Mouse (Mus musculus): ENCODE data around the gene Rcn1.

Rcn1 gene

DNA sequence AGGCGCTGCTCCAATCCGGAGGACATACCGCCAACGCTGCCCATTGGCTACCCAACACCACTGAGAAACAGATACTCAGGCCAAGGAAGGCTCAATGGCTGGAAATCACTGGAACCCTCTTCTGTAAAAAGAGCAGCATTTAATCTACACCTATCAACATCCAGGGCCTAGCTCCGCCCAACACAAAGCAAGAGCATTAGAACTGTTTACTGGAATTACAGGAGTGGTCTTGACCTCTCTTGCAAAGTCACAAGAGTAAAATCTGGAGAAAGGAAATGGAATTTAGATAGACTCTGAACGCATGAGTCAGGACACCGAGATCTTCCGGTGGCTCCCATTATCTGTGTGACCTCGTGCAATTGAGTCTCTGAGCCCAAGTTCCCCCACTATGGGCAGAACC, 3.1 kb downstream of the Rcn1 start:
- WGBS: 97% methylated on average over 9 of the region's 9 CpGs

GRCm38 (mm10) chr2:105394375-105394774, 4.7 kb downstream of the Rcn1 start:
- 89% methylated on average over 4 of the region's 4 CpGs for WGBS

GRCm38 (mm10) chr2:105392514-105392913, 6.6 kb downstream of the Rcn1 start:
- WGBS: 78% methylated on average over 2 of the region's 2 CpGs

GRCm38 (mm10) chr2:105391414-105391784, 7.7 kb downstream of the Rcn1 start:
- 93% methylated on average over 4 of the region's 4 CpGs for WGBS

- 90% methylated on average over 6 of the region's 6 CpGs for WGBS
Measured at GRCm38 (mm10) chr2:105390653-105391413, 8.3 kb downstream of the Rcn1 start.

DNA sequence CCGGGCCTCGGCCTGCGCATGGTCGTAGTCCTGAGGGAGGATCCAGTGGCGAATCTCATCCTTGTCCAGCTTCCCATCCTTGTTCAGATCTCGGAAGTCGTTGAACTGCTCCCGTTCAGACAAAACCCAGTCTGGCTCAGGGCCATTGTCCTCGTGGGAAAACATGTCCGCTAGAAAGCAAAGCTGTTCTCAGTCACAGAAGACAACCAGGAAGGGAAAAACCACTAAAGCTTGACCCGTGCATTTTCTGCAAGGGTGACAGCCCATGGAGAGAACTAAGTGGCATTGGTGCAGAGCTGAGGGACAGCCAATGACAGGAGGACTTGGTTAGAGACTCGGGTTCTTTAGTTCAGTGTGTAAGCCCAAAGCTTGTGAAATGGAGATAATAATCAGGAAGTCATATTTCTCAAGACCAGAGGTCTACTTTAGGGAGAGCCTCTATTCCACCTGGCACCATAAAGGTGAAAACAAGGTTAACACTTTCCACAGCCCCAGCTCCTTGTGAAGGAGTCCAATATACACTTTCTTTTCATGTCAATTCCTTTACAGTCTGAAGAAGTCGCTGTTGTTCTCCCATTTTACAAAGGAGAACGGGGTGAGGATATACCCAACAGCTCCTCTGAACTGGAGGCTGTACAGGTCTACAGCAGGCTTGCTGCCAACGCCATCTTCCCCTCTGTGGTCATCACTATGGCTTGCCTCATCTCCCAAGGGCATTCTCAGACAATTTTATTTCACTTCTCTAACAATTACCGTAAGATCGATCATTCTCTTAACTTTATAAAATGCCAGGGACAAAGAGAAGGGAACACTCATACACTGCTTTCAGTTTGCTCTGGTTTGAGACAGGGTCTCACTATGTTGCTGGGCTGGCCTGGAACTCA, 9.9 kb downstream of the Rcn1 start:
- WGBS: 85% methylated on average over 17 of the region's 17 CpGs

- 90% methylated on average over 4 of the region's 4 CpGs for WGBS
Measured at GRCm38 (mm10) chr2:105386418-105386817, 12.7 kb downstream of the Rcn1 start.

- 89% methylated on average over 3 of the region's 3 CpGs for WGBS
Measured at GRCm38 (mm10) chr2:105384998-105385397, 14.1 kb downstream of the Rcn1 start.

DNA sequence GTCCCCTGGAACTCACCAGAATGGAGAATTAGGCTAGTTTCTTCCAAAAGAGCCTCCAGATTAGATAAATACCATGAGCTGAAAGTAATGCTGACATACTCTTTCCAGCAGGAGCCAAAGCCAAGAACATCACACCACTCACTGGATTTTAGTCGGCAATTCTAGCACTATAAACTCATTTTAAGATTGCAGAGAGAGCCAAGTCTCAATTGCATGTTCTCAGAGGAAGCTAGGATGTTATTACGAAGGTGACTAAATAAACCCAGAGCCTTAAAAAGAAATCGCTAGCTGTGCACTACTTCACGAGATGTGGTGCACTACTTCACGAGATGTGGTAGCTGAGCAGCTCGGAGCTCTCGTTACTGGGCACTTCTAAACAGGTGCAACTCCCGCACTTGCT, 16.1 kb downstream of the Rcn1 start:
- 53% methylated on average over 8 of the region's 8 CpGs for WGBS

DNA sequence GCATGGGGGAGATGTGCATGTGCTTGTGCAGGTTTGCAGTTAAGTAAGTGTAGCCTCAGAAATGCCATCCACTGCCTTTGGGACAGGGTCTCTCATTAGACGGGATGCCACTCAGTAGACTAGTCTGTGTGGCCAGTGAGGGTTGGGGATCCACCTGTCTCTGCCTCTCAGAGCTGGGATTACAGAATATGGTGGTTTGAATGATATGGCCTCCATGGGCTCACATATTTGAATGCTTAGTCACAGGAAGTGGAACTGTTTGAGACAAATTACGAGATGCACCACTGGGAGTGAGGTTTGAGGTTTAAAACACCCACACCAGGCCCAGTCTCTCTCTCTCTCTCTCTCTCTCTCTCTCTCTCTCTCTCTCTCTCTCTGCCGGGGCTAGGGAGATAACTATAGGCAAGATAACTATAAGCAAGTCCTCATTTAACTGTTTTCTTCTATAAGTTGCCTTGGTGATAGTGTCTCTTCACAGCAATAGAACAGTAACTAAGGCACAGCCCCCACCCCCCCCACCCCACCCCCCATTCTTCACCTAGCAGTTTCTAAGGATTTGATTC, 18.3 kb downstream of the Rcn1 start:
- 77% methylated on average over 3 of the region's 3 CpGs for WGBS

GRCm38 (mm10) chr2:105379682-105380081, 19.4 kb downstream of the Rcn1 start:
- WGBS: 85% methylated on average over 1 of the region's 1 CpGs

DNA sequence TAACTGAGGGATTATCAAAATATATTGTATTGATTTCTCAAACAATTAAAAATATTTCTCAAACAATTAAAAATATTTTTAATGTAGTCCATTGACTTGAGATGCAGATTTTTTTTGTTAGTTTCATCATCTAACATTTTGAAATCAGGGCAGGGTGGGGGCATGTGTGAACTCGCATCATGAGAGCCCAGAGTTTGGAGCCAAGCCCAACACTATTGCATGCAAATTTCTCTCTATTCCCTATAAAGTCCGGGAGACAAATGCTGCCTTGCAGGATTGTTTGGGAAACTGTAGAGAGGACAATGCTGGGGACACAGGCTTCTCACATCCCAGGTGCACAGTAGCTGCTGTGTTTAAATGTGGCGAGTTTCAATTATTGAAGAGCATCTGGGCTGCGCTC, 23.4 kb downstream of the Rcn1 start:
- 66% methylated on average over 4 of the region's 4 CpGs for WGBS

- 94% methylated on average over 7 of the region's 7 CpGs for WGBS
Measured at GRCm38 (mm10) chr2:105375261-105375660, 23.9 kb downstream of the Rcn1 start.

DNA sequence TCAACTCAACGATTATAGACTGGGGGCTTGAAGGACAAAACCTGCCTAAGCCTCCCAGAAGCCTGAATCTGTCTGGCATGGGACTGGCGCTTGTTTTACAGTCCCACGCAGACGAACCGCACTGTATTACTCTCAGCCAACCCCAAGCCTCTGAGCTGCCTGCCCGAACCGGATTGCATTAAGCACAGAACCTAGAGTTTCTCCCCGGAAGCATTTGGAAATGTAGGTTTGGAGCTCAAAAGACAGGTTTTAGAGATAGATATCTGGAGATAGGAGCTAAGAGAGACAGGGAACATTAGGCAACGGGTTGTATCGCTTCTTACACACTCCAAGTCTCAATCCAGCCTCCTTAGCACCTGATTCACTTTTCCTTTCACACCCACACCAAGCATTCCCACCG, 25.5 kb downstream of the Rcn1 start:
- 86% methylated on average over 11 of the region's 11 CpGs for WGBS

DNA sequence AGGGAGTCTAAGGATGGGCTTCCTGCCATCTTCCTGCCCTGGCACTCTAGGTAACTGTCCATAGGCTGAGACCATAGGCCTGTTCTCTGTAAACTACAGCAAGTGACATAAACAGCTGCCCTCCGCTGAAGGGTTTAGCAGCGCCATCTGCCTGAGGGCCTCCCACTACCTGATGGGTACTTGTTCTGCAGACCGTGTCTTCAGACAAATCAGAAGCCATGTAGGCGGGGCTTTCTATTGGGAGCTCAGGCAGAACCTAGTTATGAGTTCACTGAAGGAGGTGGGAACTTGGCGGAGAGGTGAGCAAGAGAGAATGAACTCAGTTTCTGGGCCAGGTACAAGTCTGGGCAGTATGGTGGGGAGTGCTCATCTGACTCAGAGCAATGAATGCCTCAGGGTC, 26.4 kb downstream of the Rcn1 start:
- WGBS: 84% methylated on average over 5 of the region's 5 CpGs

GRCm38 (mm10) chr2:105372156-105372555, 27.0 kb downstream of the Rcn1 start:
- 95% methylated on average over 6 of the region's 6 CpGs for WGBS

GRCm38 (mm10) chr2:105370698-105371097, 28.4 kb downstream of the Rcn1 start:
- WGBS: 18% methylated on average over 14 of the region's 14 CpGs

DNA sequence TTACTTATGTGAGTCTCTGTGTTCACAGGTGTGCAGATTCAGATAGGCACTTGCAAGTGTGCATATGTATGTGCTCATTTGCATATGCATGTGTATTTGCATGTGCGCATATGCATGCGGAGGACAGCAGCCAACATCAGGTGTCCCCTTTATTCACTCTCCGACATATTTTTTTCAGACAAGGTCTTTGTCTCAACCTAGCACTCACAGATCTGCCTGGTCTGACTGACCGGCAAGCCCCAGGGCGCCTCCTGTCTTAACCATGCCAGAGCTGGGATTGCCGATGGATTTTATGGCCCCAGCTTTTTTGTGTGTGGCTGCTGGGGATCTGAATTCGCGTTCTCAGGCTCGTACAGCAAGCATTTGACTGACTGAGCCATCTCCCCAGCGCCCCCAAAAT, 28.9 kb downstream of the Rcn1 start:
- WGBS: 18% methylated on average over 10 of the region's 10 CpGs

DNA sequence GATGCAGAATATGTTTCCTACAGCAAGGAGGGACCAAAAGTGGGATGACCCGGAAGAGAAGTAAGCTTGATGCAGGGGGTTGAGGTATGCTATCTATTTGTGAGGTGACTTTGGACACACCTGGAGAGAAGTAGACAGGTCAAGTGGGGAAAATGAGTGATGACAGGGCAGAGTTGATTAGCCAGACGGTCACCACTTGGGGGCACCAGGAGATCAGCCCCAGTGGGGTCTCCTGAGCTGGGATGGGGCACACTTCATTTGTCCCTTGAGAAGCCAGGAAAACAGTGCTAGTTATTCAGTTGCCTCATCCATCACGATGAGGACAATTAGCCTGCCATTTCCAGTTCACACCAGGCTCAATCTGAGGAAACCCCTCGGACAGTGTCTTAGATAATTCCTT, 31.5 kb downstream of the Rcn1 start:
- 51% methylated on average over 4 of the region's 4 CpGs for WGBS

DNA sequence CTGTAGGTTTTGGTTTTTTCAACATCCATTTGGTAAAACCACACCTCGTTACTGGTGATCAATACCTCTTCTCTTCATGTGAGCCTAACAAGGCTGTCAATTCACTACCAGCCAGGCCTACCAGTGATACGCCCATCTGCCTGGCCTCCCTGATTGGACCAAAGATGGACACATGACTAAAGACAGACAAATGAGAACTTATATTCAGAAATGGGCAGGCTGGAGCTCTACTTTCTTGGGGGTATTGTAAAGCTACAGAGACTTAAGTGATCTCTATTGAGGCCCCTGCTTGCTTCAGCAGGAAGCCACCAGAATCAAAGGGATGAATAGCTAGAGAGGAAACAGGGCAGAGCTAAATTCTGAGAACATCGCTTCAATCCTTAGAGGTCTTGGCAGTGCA, 41.1 kb downstream of the Rcn1 start:
- 90% methylated on average over 3 of the region's 3 CpGs for WGBS

DNA sequence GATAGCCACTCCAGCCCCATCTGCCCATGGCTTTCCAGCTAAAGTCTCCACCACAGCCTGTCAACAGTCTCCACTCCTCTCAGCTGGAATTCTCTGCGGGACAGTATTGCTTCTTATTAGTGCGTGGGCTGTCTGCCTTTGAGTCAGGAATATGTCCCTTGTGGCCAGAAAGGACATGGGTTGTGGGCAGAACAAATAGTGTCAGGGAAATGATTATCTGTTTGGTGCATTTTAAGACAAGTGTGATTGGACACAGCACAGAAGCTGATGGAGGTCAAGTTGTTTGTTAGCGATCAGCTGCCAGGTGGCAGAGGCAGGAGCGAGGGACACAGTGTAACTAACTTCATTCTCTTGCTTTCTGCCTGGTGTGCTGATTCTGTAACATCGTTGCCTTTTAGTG, 42.3 kb downstream of the Rcn1 start:
- 69% methylated on average over 5 of the region's 5 CpGs for WGBS

DNA sequence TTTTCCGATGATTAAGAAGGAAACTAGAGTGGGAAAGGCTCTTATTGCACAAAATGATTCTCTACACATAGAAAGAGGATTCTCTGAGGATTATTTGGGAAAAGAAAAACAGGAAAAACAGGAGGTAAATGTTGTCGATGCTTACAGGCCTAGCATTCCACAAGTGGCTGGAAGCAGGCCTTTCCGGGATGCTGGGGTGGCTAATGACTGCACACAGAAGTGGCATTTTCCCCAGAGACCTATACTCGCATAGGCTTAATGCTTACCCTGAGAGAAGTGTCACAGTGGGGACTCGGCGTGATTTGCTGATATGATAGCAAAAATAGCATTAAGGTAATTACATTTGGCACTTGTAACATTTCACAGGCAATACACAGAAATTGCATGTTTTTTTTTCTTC, 50.2 kb downstream of the Rcn1 start:
- WGBS: 74% methylated on average over 6 of the region's 6 CpGs

DNA sequence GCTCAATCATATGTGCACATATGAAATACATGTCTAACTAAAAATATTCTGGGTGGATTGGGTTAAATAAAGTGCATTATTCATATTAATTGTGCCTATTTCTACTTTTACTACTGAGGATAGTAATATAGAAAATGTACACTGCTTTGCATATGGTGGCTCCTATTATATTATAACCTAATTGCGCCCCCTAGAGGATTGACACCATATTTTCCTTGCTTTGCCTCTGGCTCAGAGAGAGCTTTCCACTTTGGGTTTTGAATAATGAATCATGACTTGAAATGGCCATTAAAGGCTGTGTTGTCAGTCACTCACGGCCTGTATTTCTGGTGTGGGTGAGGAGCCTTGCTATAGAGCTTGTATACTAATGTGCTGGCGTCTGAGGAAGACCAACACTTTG, 59.1 kb downstream of the Rcn1 start:
- WGBS: 62% methylated on average over 3 of the region's 3 CpGs

All from cerebral cortex, adult 2 months (tissue).